Mouse (Mus musculus) gastrocnemius, adult 8-10 months (tissue): Measurements from ENCODE around the gene Slc26a3. TPM values are rescaled to one million over a fixed set of nuclear protein-coding genes. Genes with fewer than 3 reads are reported as not detected.

ENCODE experiments used
- DNase-seq, 2 experiments: peaks; one replicate each; pipeline ENCODE4 v3.0.0; 2022; ENCODE audit warnings: low spot score in 2 of 2
- total RNA-seq, 4 experiments: library from RNA; stranded (reverse); gene quantifications; 2 replicates each; pipeline ENCODE4 v1.2.4; 2022

Gene Slc26a3
- total RNA-seq: not detected

DNA sequence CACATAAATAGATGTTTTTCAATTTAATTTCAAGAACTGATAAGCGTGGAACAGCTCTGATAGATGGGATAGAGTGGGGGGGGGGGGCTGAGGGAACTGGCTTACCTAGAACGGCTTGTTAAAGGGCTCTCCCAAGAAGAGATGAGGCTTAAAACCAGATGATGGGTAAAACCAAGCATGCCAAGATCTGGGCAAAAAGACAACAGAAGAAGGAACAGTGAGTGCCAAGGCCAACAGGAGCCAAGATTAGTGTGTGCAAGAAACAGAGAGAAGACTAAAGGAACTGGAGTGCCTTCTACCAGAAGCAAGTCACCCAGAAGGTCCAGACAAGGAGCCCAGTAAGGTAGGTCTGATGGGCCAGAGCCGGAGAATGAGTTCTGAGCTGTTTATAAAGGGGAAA, at the start of gene Slc26a3:
Gene Slc26a3, plus strand, starts transcription at position 301 of the 400 bp plus-strand sequence.
- no peak for DNase-seq

DNA sequence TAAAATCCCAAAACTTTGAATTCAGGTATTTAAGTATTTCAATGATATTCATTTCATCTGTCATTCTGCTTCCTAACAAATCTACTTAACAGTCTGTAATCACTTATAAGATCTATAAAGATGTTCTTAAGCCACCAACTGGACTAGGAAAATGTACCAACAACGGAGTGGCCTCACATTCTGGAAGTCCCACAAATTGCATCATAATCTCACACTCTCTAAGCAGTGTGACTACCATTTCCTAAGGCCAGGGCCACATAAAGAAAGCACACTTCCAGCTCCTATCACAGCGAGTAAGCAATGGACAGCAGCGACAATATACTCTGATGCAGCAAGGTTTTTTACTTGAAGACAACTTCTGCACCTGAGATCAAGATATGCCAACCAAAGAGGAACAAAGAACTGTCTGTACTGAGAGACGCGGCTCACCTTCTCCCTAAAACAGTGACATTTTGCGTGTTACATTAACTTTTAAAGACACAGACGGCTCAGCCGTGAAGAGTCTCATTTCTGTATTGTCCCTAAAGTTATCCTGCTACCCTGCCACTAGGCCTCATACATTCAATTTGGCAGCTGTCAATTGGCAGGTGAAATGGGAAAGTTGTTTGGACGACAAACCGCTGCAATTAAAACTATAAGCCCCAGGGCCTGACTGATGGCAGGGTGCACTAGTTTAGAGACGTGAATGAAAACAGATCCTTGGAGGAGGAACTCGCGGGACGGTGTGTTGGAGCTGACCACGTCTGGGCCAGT, 40.3 kb upstream of the Slc26a3 start:
- no peak for DNase-seq

DNA sequence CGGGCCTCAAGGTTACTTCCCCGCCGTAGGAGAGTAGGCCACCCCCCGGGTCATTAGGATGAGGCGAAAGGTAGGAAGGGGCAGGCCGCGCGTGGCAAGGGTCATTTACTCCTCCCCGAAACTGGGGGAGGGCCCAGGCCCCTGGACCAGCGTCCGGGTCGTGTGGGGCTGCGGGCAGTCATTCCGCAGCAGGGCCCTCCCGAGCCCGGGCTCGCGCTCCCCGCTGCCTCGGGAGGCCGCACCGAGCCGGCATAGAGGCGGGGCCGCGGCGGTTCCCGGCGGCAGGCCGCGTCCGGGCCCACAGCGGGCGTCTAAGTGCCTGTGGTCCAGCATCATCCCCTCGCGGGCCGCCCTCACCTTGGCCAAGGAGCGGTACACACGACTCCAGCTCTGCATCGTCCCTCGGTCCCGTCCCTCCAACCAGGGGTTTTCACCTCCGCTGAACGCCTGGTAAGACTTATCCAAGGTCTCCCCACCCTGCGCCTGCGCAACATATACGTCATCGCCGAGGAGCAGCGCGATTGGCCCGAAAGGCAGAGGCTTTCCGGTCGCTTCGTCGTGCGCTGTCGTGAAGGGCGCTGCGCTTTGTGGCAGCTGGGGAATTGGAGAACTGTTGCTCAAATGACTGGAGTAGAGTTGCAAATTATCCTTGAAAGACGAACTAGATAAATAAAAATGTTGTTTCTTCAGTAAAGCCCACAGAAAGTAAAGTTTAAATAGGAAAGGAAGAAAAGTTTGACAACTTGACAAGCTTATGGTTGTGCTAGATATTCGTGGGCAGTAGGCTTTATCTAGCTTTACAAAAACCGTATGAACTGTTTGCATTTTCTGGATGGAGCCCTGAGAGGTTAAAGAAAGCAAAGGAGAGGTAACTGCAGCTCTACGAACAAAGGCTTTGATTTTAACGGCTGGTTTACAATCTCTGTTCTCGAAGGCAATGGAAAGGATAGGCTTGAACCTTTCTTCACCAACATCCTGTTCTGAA, 39.4 kb upstream of the Slc26a3 start, which contains the start of gene Dld:
Gene Dld, minus strand, starts transcription at position 510 of the 985 bp plus-strand sequence.
- DNase-seq: peak; percentile 84 to 92

DNA sequence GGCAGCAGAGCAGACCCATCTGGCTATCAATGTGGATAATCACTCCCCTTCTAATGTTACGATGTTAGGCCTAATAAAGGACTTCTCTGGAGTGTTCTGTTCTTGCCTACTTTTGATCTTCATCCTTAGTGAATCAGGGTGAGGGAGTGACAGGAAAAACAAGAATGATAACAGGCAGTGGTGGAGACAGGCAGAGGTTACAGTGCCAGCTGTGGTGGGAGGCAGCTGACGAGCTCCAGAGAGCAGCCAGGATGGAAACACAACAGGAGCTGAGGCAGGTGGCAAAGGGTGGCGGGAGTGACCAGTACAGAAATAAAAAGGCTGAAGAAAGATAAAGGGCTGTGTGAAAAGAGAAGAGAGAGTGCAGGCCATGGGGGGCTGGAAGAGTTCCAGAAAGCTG, 24.2 kb upstream of the Slc26a3 start:
- DNase-seq: no peak

DNA sequence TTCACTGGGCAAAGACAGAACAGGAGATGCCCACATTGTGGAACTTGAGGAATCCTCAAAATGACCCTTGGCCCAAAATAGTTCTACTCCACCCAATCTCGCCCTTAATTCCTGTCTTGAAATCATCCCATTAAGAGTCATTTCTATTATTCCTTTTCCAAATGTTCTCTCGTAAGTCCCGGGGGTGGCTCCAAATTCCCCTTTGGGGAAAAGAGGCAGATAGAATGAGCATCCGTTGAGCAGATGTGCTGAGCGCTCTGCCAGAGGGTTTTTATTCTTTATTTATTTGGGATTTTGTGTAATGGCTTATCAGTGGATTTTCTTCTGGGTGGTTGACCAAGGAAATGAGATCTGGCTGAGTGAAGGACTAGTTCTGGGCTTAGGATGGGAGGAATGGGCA, 22.9 kb upstream of the Slc26a3 start:
- DNase-seq: peak; percentile 28 to 35

DNA sequence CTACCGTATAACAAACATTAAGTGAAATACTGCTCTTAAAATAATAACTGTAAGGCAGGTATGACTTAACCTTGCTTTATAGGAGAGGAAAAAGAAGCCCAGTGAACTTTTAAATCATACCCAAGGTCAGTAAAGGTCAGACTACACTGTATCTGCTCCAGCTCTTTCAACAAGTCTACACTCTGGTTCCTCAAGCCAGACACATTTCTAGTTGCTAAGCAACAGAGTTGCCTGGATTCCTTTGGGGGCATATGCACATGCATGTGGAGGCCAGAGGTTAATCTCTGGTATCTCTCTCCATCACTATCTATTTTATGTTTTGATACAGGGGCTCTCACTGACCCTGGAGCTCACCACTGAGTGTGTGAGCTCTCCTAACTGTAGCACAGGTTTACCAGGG, 21.6 kb upstream of the Slc26a3 start:
- no peak for DNase-seq

DNA sequence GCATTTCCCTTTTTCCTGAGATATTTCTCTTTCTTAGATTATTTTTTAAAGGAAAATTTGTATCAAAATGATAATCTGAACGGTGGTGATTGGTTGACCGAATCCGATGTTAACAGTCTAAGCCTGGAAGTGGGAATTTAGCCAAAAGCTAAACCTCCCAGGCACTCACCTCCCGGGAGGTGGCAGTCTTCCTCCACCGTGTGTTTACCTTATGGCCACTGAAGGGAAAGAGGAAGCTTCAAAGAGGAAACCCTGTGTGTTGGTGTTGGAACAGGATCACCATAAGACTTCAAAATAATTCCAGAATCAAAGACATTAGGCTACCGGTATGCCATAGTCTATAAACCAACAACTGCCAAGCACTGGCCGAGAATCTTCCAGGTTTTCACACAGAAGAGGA, 21.0 kb upstream of the Slc26a3 start:
- no peak for DNase-seq

DNA sequence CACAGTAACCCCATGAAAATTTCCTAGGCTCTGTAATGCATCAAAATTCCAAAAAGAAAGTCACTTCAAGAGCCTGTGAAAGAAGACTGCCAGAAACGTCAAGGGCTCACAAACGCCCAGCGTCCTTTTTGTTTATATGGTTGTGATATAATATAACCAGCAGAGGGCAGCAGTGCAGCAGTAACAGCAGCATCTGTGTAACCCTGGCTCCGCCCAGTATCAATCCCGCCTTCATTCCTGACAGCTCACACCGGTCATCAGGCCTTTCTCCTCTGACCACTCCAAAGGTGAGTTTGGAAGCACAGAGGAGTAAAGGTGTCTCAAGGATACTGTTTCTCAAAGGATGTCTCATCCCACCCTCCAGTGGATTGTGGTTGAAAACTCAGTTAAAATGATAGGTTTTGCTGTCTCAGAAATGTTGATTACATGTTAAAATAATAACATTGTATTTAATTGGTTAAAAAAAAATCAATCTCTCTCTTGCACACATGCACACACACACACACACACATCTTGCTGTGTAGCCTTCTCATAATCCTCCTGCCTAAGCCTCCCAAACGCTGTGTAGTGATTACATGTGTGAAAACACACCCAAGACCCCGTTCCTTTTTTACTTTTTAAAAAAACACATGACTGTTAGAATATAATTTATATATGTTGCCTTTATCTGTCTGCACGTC, 15.9 kb upstream of the Slc26a3 start:
- DNase-seq: peak; percentile 17 to 48

DNA sequence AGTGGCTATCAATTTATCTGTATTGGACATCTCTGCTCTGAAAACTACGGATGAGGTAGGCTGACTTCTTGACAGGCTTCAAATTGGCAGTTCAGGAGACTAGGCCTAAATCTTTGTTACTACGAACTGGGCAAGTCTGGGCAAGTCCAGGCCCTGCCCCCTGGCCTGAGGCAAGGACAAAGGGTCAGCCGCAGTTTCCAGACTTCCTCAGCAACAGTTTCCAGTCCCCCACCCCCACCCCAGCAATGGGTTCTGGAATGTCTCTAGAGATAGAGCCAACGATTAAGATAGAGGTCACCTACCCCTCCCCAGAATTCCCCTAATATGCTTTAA, 15.4 kb upstream of the Slc26a3 start:
- no peak for DNase-seq

DNA sequence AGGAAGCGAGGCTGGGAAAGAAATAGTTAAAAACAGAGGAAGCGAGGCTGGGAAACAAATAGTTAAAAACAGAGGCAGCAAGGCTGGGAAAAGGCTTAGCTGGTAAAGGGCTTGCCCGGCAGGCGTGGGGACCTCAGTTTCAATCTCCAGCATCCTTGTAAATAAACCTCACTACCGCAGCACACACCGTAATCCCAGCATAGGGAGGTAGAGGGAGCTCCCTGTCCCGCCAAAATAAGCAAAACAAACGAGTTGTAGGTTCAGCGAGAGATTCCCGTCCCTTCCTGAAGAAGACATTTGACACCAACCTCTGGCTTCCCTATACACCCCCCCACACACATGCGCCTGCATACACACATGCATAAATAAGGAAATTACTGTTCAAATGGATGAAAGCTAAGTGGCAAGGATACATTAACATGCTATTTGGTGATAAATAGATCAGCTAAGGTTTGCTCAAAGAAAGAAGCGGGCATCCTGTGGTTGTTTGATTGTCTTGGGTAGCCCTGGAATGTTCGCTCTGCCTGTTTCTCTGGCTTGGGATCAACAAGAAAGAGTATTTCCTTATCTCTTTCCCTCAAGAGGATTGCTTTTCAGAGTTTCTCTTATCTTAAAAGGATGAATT, 14.2 kb upstream of the Slc26a3 start:
- DNase-seq: no peak

DNA sequence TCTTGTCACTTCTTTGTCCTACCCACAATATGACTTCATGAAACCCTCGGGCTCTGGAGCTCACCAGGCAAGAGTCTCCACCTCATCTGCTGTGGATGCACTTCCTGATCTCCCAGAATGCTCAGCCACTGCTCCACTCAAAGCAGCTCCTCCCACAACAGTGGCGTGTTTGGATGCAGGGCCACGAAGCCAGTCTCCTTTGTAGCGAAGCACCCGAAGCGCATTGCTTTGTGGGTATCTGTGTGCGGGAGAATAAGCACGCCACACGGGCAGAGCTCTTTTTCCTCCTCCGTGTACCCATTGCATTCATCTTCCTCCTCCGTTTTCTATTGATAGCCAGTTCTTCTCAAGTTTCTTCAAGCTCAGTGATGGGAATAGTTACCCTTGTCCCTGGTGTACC, 13.4 kb upstream of the Slc26a3 start:
- no peak for DNase-seq

DNA sequence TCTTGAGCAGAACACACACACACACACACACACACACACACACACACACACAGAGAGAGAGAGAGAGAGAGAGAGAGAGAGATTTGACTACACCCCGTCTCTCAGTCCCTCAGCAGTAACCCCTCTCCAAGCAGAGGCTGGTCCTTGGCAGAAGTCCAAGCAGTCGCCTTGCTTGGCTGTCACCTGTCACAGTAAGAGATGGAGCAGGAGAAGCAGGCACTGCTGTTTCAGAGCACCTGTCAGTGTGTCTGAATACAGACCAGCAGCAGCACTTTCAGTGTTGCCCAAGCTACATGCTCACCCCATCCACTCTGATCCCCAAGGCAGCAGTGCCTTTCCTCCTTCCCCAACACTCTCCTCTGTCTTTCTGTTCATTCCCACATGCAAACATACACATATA, 9.8 kb upstream of the Slc26a3 start:
- DNase-seq: no peak

DNA sequence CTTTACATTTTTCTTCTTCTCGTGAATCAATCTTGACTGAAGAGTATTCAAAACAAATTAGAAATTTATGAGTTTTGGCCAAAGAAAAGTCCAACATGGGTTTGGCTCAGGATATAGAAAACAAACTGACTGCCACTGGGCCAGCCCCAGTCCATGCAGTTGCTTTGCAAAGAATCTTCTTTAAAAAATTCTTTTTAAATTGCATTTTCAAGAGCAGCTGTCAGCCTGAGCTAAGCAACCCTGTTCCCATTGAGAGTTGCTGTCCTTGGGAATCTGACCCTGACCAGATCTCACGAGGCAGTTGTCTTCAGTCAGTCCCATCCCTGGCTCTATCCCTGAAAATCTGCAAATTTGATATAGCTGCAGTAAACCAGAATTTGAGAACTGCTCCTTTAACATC, 8.2 kb upstream of the Slc26a3 start:
- DNase-seq: no peak

DNA sequence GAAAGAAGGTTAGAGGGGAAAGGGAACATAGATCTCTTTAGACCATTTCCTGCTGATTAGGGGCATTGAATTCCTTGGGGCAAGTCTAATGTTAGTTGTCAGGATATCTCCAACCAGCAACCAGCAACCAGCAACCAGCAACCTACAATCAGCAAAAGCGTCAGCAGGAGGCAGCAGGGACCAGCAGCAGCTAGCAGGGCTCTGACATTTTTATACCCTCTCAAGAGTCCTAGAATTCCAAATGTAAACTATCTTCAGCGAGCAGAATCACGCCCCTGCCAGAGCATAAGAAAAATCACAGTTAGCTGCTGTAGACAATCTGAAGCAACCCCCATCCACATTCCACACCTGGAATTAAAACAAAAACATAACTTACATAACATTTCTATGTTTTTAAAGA, 3.4 kb upstream of the Slc26a3 start:
- no peak for DNase-seq

DNA sequence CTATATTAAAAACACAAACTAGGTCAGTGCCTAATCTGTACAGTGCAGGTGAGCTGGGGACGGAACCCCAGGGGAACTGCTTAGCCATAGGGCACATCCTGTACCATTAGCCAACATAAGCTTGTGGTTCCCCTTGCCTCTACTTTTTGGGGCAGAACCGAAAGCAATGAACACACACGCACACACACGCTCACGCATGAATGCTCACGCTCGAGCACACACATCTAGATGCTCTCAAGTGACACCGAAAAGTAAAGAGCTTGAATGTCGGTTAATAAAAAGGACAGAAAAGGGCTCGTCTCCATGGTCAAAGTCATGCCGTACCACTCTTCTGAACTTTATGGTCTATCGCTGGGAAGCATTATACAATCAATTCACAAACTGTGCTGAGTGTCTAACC, 1.0 kb downstream of the Slc26a3 start:
- DNase-seq: no peak

DNA sequence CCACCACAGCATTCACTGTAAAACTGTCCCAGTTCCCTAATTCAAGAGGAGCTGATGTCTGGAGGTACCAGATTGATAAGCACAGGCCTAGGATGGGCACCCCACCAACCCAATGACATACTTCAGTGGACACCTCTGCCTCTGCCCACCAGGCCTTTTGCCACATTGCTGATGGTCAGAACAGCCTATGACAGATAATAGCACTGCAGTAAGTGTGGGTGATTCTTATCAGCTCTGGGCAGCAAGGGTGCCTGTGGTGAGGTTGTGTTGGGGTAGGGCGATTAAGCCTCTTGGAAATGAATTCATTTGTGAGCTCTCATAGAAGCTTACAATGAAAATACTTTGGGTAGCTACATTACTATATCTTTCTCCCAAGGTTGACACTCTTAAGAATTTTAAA, 5.2 kb downstream of the Slc26a3 start:
- DNase-seq: no peak

DNA sequence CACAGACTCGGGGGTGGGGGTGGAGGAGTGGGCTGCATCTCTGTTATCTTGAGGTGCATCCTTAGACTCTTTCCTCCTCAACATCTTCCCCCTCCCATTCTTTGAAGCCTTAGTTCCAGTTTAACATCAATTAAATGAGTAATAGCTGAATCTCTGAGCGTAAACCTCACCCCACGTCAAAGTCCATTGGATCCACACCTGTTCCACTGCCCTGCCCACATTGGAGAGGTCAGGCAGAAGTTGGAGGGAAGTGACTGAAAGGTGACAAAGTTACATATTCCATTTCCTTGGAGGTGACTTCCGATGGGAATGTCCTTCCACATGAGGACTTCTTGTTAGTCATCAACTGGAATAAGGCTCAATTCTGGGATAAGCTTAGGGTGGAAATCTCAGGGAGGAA, 7.0 kb downstream of the Slc26a3 start:
- no peak for DNase-seq

DNA sequence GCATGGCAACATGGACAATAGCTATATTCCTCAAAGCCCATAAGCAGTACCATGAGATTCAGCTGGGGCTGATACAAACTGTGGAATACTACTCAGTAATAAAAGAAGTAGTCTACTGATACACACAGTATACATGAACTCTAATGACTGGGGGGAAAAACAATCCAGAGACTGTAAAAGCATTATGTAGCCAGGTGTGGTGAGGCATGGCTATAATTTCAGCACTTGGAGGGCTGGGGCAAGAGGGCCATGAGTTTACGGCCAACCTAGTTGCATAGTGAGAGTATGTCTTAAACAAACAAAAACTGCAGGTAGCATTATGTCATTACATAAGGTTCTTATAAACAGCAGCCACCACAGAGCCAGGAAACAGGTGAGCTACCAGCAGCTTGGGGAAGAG, 10.2 kb downstream of the Slc26a3 start:
- DNase-seq: no peak

DNA sequence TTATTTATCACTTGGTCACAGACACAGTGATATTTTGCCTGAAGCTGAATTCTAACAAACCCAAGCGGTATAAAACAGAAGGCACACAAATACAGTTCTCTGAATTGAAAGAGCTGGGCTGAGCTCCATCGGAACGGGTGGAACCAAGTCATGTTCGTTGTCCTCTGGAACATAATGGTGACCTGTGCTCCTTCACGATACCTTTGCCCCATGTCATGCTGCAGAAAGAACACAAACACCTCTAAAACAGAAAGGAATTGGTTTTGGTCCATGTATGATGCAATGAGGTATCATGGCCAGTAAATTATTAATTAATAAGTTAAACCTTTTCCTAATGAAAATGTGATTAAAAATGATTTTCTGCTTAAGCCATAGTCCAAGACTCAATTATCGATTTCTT, 11.3 kb downstream of the Slc26a3 start:
- no peak for DNase-seq

DNA sequence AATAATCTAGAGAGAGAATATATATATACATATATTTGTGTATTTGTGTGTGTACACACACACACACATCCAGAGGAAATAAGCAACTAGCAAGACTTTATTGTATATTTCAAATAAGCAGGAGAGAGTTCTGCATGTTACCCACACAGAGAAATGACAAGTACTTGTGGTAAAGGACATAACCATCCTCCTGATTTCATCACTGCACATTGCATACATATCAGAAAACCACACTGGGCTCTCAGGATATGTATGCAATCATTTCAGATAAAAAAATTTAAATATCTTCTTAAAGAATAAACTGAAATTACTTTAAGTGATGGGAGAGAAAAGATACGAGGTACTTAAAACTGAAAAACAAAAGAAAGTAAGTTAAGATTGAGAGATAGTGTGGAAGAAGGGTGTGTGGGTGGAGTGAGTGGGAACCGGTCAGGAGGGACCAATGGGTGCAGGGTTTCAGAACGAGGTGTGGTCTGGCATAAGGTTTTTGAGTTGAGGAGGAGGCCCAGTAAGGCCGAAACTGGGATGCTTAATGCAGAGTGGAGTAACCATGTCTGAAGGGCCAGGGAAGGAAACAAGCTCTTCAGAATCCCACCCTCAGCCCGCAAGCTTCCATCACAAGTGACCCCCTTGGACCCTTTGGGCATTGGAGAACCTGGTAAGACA, 14.0 kb downstream of the Slc26a3 start:
- DNase-seq: no peak

DNA sequence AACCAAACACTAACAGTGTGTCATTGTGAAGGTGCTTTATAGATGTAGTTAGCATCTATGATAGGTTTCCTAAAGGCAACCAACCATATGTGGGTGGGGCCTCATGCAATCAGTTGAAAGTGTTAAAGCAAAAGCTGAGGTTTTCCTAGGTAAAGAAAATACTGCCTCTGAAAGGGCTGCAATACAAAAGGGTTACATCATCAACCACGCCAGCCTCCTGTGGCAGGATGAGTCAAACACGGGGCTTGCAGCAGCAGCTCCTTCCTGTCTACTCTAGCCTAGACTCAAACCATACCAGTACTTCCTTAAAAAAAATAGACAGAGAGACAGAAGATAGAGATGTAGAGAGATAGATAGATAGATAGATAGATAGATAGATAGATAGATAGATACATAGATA, 25.3 kb downstream of the Slc26a3 start:
- DNase-seq: no peak
